Mouse (Mus musculus) erythroblast, embryonic 14.5 days (primary cell): ENCODE results near the gene Slc5a1.

Experiments
- GATA1 ChIP-seq: IDR thresholded peaks from 2 replicates; pipeline ENCODE4 v1.6.1; 2012; ENCODE audit warnings: low read length, inconsistent platforms, mixed read lengths
- TAL1 ChIP-seq: IDR thresholded peaks from 3 replicates; pipeline ENCODE4 v1.6.1; 2012; ENCODE audit warnings: low read length, inconsistent platforms, mixed read lengths

GRCm38 (mm10) chr5:33201697-33202096, 97.7 kb downstream of the Slc5a1 start:
- TF ChIP-seq TAL1 (no peak), GATA1 (no peak)
